Mouse (Mus musculus) cerebellum, adult 9-10 months (tissue): Measurements from ENCODE around the gene Rxrb.

Experiments used
- DNase-seq: peaks from one replicate; pipeline ENCODE4 v3.0.0; 2022

The Rxrb gene

GRCm38 (mm10) chr17:34068864-34069263 lies 37.3 kb downstream of the Rxrb start:
- no peak for DNase-seq

- DNase-seq: no peak
Measured at GRCm38 (mm10) chr17:34072091-34072490, 40.5 kb downstream of the Rxrb start.

DNA sequence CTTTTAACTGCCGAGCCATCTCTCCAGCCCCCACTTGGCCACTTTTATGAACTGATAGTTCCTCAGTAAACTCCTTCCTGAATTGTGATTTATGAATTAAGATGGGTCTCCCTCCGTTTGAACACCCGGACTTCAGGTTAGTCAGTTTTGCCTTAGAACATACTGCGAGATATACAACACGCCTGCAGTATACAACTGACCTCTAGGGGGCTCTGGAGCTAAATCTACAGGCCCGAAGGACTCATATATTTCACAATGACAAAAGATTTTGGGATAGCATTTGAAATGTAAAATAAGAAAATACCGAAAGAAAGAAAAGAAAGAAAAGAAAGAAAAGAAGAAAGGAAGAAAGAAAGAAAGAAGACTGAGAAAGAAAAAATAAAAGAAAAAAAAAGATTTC lies 43.7 kb downstream of the Rxrb start:
- DNase-seq: peak; percentile 68

GRCm38 (mm10) chr17:34077549-34077948 lies 45.9 kb downstream of the Rxrb start:
- peak; percentile 58 for DNase-seq

GRCm38 (mm10) chr17:34078148-34078547 lies 46.5 kb downstream of the Rxrb start:
- DNase-seq: no peak

GRCm38 (mm10) chr17:34079002-34079401 lies 47.4 kb downstream of the Rxrb start:
- no peak for DNase-seq

- peak; percentile 38 for DNase-seq
Measured at GRCm38 (mm10) chr17:34079621-34080020, 48.0 kb downstream of the Rxrb start.

DNA sequence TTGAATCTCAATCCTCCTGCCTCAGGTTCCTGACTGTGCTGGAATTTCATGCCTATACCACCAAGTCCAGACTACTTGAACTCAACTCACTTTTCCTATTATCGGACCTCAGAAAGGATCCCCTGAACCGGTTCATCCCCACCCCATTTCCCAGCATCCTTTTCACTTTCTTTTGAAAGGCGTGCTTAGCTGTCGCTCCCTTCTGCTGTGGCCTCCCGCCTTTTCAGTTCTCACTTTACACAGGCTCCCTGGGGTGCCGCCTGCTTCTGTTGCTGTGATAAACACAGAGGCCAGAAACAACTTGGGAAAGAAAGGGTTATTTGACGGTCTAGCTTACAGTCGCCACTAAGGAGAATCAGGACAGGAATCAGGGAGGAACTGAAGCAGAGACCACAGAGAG lies 51.5 kb downstream of the Rxrb start:
- no peak for DNase-seq

DNA sequence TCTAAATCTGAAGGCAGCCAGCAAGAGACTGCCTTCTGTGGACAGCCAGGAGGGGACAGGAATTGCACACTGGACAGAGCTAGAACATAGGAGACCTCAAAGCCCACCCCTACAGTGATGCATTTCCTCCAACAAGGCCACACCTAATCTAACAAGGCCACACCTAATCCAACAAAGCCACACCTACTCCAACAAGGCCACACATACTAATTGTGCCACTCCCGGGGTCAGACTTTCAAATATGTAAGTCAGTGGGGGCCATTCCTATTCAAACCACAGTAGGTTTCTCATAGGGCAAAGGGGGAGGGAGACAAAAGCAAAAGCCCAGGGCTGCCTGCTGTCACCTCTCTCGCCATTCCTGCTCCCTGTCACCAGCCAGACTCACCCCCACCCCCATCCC lies 55.8 kb downstream of the Rxrb start:
- no peak for DNase-seq
